Comparison of ENCODE assay signal across 10 mouse cellular contexts in the genomic region with DNA sequence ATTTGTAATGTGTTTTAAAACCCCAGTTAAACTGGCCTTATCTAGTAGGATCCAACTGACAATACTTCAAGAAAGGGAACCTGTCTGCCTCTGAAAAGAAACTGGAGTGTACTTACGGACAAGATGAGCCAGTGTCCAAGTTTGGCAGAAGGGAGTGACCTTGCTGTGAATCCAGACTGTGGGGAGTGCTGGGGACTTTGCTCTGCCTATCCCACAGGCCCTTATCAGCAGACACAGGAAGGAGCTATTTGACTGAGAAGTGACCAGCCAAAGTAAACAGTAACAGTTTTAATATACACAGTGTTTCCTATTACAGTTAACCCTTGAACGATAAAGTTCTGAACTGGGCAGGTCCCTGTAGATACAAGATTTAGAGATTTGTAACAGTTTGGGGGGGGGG.
A peak's percentile ranks its signal among the peaks of the same experiment; 100 is the strongest.
DNase-seq lines count a peak whose midpoint lies in the region; ATAC-seq and TF ChIP-seq lines count a peak whose summit lies in the region.
"Had no signal": no experiment of that assay in that cellular context is flagged by ENCODE, and none has a peak within 500 bp of the region (broad histone marks: within the 10 kb centered on the region; RNA-seq: fewer than 3 reads in every experiment).

No protein-coding gene starts in this region.

- H3K27ac ChIP-seq in lung, embryonic 16.5 days (ENCODE audit: low read length): peak overlapping the region; percentile 60
- no peak overlapping the region for H3K27ac ChIP-seq in hindbrain, embryonic 10.5 days
- H3K27ac ChIP-seq: limb, embryonic 12.5 days had no signal

- ATAC-seq in G1E (ENCODE audit: extremely low read depth, insufficient number of reproducible peaks, low FRiP score, poor library complexity, severe bottlenecking): peak; percentile 71
- ATAC-seq in lung, embryonic 16.5 days (ENCODE audit: low read depth): peak; percentile 85
- ATAC-seq: midbrain, embryonic 16.5 days had no signal

- no peaks in the 10 kb centered on the region for H3K9me3 ChIP-seq in G1E (replicated peaks)
- no peaks in the 10 kb centered on the region; the same call in 1 of the 2 replicates for H3K9me3 ChIP-seq in lung, embryonic 16.5 days (ENCODE audit: control insufficient read depth, low read length)
- no peaks in the 10 kb centered on the region for H3K9me3 ChIP-seq in hindbrain, embryonic 10.5 days
- H3K9me3 ChIP-seq: limb, embryonic 12.5 days had no signal

- peak overlapping the region; percentile 26; the same call in 1 of the 2 replicates for H3K9ac ChIP-seq in lung, embryonic 16.5 days (ENCODE audit: low read length)
- H3K9ac ChIP-seq: limb, embryonic 12.5 days had no signal

- H3K4me3 ChIP-seq in G1E (ENCODE audit: low read depth, low read length): no peak overlapping the region
- H3K4me3 ChIP-seq in lung, embryonic 16.5 days (ENCODE audit: low read length): no peak overlapping the region
- H3K4me3 ChIP-seq in hindbrain, embryonic 10.5 days: no peak overlapping the region
- H3K4me3 ChIP-seq: limb, embryonic 12.5 days had no signal

- 6% methylated on average over 2 of the region's 2 CpGs for WGBS in lung, embryonic 16.5 days
- WGBS in hindbrain, embryonic 10.5 days: 88% methylated on average over 2 of the region's 2 CpGs

- no peaks in the 10 kb centered on the region for H3K36me3 ChIP-seq in G1E (replicated peaks)
- H3K36me3 ChIP-seq in lung, embryonic 16.5 days (ENCODE audit: control insufficient read depth, insufficient read depth, low read length): peaks cover 3% of the 10 kb centered on the region
- peaks cover 42% of the 10 kb centered on the region for H3K36me3 ChIP-seq in hindbrain, embryonic 10.5 days
- H3K36me3 ChIP-seq: limb, embryonic 12.5 days had no signal

- no peak for TF ChIP-seq CTCF in G1E (IDR thresholded peaks at IDR 0.05; ENCODE audit: low read depth, low read length)

- intact Hi-C loops in heart, postnatal 10 days (cut with DNase I): loop anchor here (5.0 to 10.0 kb wide), 2 partner anchors 90 to 528 kb away; a partner anchor contains a TSS
- intact Hi-C loops in gastrocnemius, postnatal 36 days (cut with DNase I): no loop called here

- peaks cover 18% of the 10 kb centered on the region for H3K4me1 ChIP-seq in G1E (ENCODE audit: insufficient read depth, low read depth, low read length)
- H3K4me1 ChIP-seq in lung, embryonic 16.5 days (replicated peaks; ENCODE audit: control insufficient read depth, insufficient read depth, low read length): peaks cover 29% of the 10 kb centered on the region
- H3K4me1 ChIP-seq in hindbrain, embryonic 10.5 days (replicated peaks): no peaks in the 10 kb centered on the region
- H3K4me1 ChIP-seq: limb, embryonic 12.5 days had no signal

- H3K4me2 ChIP-seq in lung, embryonic 16.5 days (ENCODE audit: low read depth, low read length): peak overlapping the region; percentile 33; the same call in 1 of the 2 replicates
- H3K4me2 ChIP-seq: limb, embryonic 12.5 days had no signal

- no peaks in the 10 kb centered on the region for H3K27me3 ChIP-seq in G1E (ENCODE audit: insufficient read depth, low read length)
- H3K27me3 ChIP-seq in lung, embryonic 16.5 days (ENCODE audit: control insufficient read depth, insufficient read depth, low read depth, low read length): no peaks in the 10 kb centered on the region
- H3K27me3 ChIP-seq in hindbrain, embryonic 10.5 days (ENCODE audit: insufficient read depth, poor library complexity, severe bottlenecking): no peaks in the 10 kb centered on the region
- H3K27me3 ChIP-seq: limb, embryonic 12.5 days had no signal

- peak; percentile 16 to 33 for DNase-seq in heart, adult 18-20 months
- no peak for DNase-seq in heart, postnatal 4 days
- no peak for DNase-seq in G1E (ENCODE audit: low spot score)
- peak; percentile 23 to 25 for DNase-seq in heart, postnatal 10 days
- no peak for DNase-seq in hindbrain, embryonic 10.5 days (ENCODE audit: low spot score)
- no peak for DNase-seq in thymus, postnatal 0 days (ENCODE audit: low spot score)
- no peak for DNase-seq in gastrocnemius, postnatal 36 days

Comparison
In these comparisons a context has a peak if more than half of its experiments do, and no peak if none do; other contexts are left out.
1. DNase-seq: peak in heart, adult 18-20 months (2 of 2) and heart, postnatal 10 days (2 of 2); none in heart, postnatal 4 days (single experiment), G1E (single experiment), hindbrain, embryonic 10.5 days (single experiment), thymus, postnatal 0 days (single experiment) and gastrocnemius, postnatal 36 days (0 of 2).